Mouse (Mus musculus): Measurements from ENCODE around the gene Adarb2. TPM values are rescaled to one million over a fixed set of nuclear protein-coding genes. Genes with fewer than 3 reads are reported as not detected.

Adarb2 gene
- polyA plus RNA-seq, 1 experiment: not detected

DNA sequence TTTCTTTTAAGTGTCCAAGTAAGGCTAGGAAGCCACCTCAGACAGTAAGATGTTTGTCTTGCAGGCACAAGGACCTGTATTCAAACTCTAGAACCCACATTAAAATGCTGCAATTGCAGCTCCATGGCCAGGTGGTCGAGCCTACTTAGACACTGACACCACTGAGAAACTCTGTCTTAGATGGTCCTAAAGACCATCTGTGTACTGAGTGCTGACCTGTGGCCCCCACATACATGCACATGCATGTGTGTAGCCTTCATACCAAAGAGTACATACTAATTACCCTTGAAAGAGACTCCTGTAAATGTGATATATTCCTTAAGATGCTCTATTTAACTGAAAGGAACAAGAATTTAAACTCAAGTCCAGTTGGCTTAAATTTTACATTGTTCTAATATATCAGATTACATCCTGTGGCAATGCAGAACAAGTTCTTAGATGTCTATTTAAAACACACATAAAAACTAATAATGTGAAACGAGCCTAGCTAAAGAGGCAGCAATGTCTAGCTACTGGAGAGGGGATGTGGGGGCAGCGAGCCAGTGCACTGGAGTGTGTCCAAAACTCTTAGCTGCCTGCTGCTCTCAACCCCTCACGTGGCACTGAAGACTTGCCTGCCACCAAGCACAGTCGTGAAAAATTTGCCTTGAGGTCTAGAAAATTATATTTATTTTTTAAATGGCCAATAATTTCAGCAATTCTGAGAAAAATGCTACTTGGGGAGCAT is 534.6 kb downstream of the Adarb2 start:
- Histone ChIP-seq H3K4me3 (ENCODE audit: insufficient read depth, low read depth, low read length) (no peak overlapping the region), H3K27ac (ENCODE audit: insufficient read depth, low read depth, low read length) (no peak overlapping the region), H3K36me3 (ENCODE audit: control insufficient read depth, insufficient read depth, low read length) (no peaks in the 10 kb centered on the region), H3K4me1 (ENCODE audit: control insufficient read depth, insufficient read depth, low read length) (no peaks in the 10 kb centered on the region), H3K27me3 (replicated peaks; ENCODE audit: control insufficient read depth, insufficient read depth, low read length) (no peaks in the 10 kb centered on the region)
- no peak for TF ChIP-seq POLR2A (IDR thresholded peaks at IDR 0.05; ENCODE audit: low read depth, low read length)
- TF ChIP-seq CTCF (conservative IDR thresholded peaks at IDR 0.05; ENCODE audit: insufficient read depth, insufficient read length, low read depth, low read length): no peak
- peak; percentile 12 for DNase-seq
- 17% methylated on average over 5 of the region's 5 CpGs for WGBS

- Histone ChIP-seq H3K27me3 (replicated peaks; ENCODE audit: control insufficient read depth, insufficient read depth, low read length) (no peaks in the 10 kb centered on the region), H3K4me1 (ENCODE audit: control insufficient read depth, insufficient read depth, low read length) (no peaks in the 10 kb centered on the region), H3K4me3 (ENCODE audit: insufficient read depth, low read depth, low read length) (no peak overlapping the region), H3K36me3 (ENCODE audit: control insufficient read depth, insufficient read depth, low read length) (no peaks in the 10 kb centered on the region), H3K27ac (ENCODE audit: insufficient read depth, low read depth, low read length) (no peak overlapping the region)
- no peak for DNase-seq
- TF ChIP-seq POLR2A (IDR thresholded peaks at IDR 0.05; ENCODE audit: low read depth, low read length) (no peak), CTCF (conservative IDR thresholded peaks at IDR 0.05; ENCODE audit: insufficient read depth, insufficient read length, low read depth, low read length) (no peak)
- 94% methylated on average over 5 of the region's 5 CpGs for WGBS
Observed at GRCm38 (mm10) chr13:8742792-8743191, 540.1 kb downstream of the Adarb2 start.

GRCm38 (mm10) chr13:8744565-8744964 is 541.9 kb downstream of the Adarb2 start:
- 16% methylated on average over 3 of the region's 3 CpGs for WGBS
- peak; percentile 50 for DNase-seq
- Histone ChIP-seq H3K4me1 (ENCODE audit: control insufficient read depth, insufficient read depth, low read length) (no peaks in the 10 kb centered on the region), H3K4me3 (ENCODE audit: insufficient read depth, low read depth, low read length) (no peak overlapping the region), H3K36me3 (ENCODE audit: control insufficient read depth, insufficient read depth, low read length) (no peaks in the 10 kb centered on the region), H3K27ac (ENCODE audit: insufficient read depth, low read depth, low read length) (no peak overlapping the region), H3K27me3 (replicated peaks; ENCODE audit: control insufficient read depth, insufficient read depth, low read length) (no peaks in the 10 kb centered on the region)
- TF ChIP-seq POLR2A (IDR thresholded peaks at IDR 0.05; ENCODE audit: low read depth, low read length): no peak
- peak; percentile 57 for TF ChIP-seq CTCF (conservative IDR thresholded peaks at IDR 0.05; ENCODE audit: insufficient read depth, insufficient read length, low read depth, low read length)

- Histone ChIP-seq H3K4me3 (ENCODE audit: insufficient read depth, low read depth, low read length) (no peak overlapping the region), H3K27me3 (replicated peaks; ENCODE audit: control insufficient read depth, insufficient read depth, low read length) (no peaks in the 10 kb centered on the region), H3K27ac (ENCODE audit: insufficient read depth, low read depth, low read length) (no peak overlapping the region), H3K4me1 (ENCODE audit: control insufficient read depth, insufficient read depth, low read length) (no peaks in the 10 kb centered on the region), H3K36me3 (ENCODE audit: control insufficient read depth, insufficient read depth, low read length) (no peaks in the 10 kb centered on the region)
- DNase-seq: no peak
- no peak for TF ChIP-seq CTCF (conservative IDR thresholded peaks at IDR 0.05; ENCODE audit: insufficient read depth, insufficient read length, low read depth, low read length)
- WGBS: 75% methylated on average over 4 of the region's 4 CpGs
Observed at GRCm38 (mm10) chr13:8745596-8745995, 542.9 kb downstream of the Adarb2 start.

- Histone ChIP-seq H3K27me3 (replicated peaks; ENCODE audit: control insufficient read depth, insufficient read depth, low read length) (no peaks in the 10 kb centered on the region), H3K36me3 (ENCODE audit: control insufficient read depth, insufficient read depth, low read length) (no peaks in the 10 kb centered on the region), H3K4me1 (ENCODE audit: control insufficient read depth, insufficient read depth, low read length) (no peaks in the 10 kb centered on the region), H3K27ac (ENCODE audit: insufficient read depth, low read depth, low read length) (no peak overlapping the region), H3K4me3 (ENCODE audit: insufficient read depth, low read depth, low read length) (no peak overlapping the region)
- TF ChIP-seq POLR2A (IDR thresholded peaks at IDR 0.05; ENCODE audit: low read depth, low read length): no peak
- no peak for TF ChIP-seq CTCF (conservative IDR thresholded peaks at IDR 0.05; ENCODE audit: insufficient read depth, insufficient read length, low read depth, low read length)
- DNase-seq: no peak
- 83% methylated on average over 6 of the region's 6 CpGs for WGBS
Observed at GRCm38 (mm10) chr13:8749451-8749850, 546.8 kb downstream of the Adarb2 start.

DNA sequence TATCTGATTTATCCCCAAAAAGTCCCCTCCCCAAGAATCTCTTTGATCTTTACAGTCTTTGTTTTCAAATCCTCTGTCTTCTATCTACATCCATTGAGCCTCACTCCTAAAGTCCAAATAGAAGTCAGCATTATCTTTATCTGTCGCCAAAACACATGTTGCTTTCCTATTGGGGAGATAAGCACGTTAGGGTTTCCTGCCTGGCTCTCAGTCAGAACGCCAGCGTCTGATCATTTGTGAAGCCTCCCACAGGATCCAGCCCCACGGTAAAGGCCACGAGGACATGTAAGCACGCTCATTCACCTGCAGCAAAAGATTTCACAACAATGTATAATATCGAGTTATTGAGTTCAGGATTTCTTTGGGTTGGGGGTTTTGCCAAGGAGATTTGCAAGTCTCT is 558.3 kb downstream of the Adarb2 start:
- DNase-seq: no peak
- H3K4me1 ChIP-seq (ENCODE audit: control insufficient read depth, insufficient read depth, low read length): no peaks in the 10 kb centered on the region
- H3K27ac ChIP-seq (ENCODE audit: insufficient read depth, low read depth, low read length): no peak overlapping the region
- H3K4me3 ChIP-seq (ENCODE audit: insufficient read depth, low read depth, low read length): no peak overlapping the region
- 67% methylated on average over 8 of the region's 8 CpGs for WGBS
- TF ChIP-seq POLR2A (IDR thresholded peaks at IDR 0.05; ENCODE audit: low read depth, low read length) (no peak), CTCF (conservative IDR thresholded peaks at IDR 0.05; ENCODE audit: insufficient read depth, insufficient read length, low read depth, low read length) (no peak)
- no peaks in the 10 kb centered on the region for H3K36me3 ChIP-seq (ENCODE audit: control insufficient read depth, insufficient read depth, low read length)
- H3K27me3 ChIP-seq (replicated peaks; ENCODE audit: control insufficient read depth, insufficient read depth, low read length): no peaks in the 10 kb centered on the region

DNA sequence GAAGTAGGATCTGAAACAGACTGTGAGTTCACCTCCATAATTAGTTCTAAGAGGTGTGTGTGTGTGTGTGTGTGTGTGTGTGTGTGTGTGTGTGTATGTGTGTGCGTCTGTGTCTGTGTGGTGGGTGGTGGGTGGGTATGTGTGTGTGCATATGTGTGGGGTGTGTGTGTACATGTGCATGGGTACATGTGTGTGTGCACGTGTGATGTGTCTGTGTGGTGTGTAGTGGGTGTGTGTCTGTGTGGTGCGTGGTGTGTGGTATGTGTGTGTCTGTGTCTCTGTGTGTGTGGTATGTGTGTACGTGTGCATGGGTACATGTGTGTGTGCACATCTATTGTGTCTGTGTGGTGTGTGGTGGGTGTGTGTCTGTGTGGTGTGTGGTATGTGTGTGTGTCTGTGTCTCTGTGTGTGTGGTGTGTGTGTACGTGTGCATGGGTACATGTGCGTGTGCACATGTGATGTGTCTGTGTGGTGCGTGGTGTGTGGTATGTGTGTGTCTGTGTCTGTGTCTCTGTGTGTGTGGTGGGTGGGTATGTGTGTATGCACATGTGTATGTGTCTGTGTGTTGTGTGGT is 567.1 kb downstream of the Adarb2 start:
- no peak for DNase-seq
- H3K27ac ChIP-seq (ENCODE audit: insufficient read depth, low read depth, low read length): no peak overlapping the region
- no peaks in the 10 kb centered on the region for H3K36me3 ChIP-seq (ENCODE audit: control insufficient read depth, insufficient read depth, low read length)
- WGBS: 96% methylated on average over 7 of the region's 7 CpGs
- H3K27me3 ChIP-seq (replicated peaks; ENCODE audit: control insufficient read depth, insufficient read depth, low read length): no peaks in the 10 kb centered on the region
- no peak for TF ChIP-seq CTCF (conservative IDR thresholded peaks at IDR 0.05; ENCODE audit: insufficient read depth, insufficient read length, low read depth, low read length)
- H3K4me3 ChIP-seq (ENCODE audit: insufficient read depth, low read depth, low read length): no peak overlapping the region
- no peaks in the 10 kb centered on the region for H3K4me1 ChIP-seq (ENCODE audit: control insufficient read depth, insufficient read depth, low read length)
